Mouse (Mus musculus): ENCODE results near the gene Smpd2.
A peak's percentile ranks its signal among the peaks of the same experiment; 100 is the strongest.

Smpd2 gene

DNA sequence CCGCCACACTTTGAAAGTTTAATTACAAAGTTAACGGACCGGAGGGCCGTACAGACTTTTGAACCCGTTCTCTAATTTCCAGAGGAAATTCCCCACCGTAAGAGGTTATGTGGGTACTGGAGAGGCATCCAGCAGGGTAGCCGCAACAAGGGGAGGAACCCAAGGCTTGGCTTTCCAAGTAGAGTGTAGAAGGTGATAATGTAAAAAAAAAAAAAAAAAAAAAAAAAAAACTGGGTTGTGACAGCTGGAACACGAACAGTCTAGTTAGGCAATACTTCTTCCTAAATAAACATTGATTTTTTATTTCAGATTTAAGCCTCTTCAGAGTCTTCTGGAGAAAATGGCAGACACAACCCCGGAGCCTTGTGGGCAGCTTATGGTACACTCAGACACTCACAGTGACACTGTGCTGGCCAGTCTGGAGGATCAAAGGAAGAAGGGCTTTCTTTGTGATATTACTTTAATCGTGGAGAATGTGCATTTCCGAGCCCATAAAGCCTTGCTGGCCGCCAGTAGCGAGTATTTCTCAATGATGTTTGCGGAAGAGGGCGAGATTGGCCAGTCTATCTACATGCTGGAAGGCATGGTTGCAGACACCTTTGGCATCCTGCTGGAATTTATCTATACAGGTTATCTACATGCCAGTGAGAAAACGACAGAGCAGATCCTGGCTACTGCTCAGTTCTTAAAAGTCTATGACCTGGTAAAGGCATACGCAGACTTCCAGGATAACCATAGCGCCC is 39.2 kb downstream of the Smpd2 start:
- no peak for DNase-seq

DNA sequence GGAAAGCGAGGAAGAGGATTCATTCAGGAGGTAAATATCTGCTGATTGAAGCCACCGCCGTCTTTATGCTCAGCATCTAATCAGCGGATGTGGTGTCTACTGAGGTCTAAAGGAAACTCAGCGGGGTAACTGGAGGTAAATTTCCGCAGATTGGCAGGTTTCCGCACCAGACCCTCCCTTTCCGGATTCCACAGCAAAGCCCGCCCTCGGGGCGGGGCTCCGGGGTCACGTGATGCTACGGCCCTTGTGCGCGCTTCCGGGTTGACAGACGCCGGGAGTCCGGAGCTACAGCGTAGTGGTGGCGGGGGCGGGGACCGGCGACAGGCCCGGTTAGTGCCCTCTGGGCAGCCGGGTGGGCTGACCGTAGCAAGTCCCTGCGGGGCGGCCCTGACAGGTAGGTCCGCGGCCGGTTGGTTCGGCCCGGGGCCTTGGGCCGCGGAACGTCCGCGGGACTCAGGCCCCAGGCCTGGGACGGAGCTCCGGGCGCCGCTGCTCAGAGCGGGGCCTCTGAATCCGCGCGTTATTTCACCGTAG is 40.0 kb downstream of the Smpd2 start, which contains the start of gene Zbtb24:
Zbtb24 (plus strand) TSS at position 247 of the 534 bp plus-strand sequence.
- peak; percentile 97 for DNase-seq

GRCm38 (mm10) chr10:41449684-41450083 is 40.5 kb downstream of the Smpd2 start:
- DNase-seq = peak; percentile 34

DNA sequence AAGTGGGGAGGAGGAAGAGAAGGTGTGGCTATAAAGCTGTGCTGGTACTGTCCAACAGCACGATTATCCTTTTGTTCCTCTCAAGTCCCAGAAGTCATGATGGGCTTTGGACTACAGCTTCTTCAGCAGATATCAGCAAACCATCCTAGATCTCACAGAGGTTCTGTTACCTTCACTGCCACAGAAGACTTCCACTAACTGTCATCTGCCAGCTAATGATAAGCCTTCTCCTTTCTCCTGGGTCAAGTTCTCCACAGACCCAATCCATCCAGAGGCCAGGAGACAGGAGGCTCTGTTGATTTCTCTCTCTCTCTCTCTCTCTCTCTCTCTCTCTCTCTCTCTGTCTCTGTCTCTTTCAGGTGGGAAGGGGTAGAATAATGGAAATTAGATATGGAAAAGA is 42.0 kb downstream of the Smpd2 start:
- DNase-seq = no peak

All from lung, postnatal 10 days (tissue).